Mouse (Mus musculus): ENCODE measurements around the gene Wwox.

The Wwox gene

DNA sequence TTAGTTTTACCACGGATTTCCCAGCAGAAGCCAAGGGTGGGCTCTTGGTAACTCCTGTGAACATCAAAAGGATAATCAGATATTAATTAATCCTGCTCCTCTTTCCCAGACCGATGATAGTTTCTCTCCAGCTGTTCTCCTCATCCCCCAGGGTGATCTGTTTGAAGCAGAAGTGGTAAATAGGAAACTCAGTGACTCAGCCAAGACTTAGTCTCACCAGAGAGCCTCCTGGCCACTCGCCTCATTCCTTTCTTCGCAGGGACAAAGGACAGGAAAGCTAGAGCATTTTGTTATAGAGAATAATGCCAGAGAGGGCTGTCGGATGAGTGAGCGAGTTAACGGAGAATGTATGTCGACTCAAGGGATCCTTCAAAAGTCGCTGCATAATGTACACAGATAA lies 798.1 kb downstream of the Wwox start:
- DNase-seq (ENCODE audit: low spot score) = no peak

DNA sequence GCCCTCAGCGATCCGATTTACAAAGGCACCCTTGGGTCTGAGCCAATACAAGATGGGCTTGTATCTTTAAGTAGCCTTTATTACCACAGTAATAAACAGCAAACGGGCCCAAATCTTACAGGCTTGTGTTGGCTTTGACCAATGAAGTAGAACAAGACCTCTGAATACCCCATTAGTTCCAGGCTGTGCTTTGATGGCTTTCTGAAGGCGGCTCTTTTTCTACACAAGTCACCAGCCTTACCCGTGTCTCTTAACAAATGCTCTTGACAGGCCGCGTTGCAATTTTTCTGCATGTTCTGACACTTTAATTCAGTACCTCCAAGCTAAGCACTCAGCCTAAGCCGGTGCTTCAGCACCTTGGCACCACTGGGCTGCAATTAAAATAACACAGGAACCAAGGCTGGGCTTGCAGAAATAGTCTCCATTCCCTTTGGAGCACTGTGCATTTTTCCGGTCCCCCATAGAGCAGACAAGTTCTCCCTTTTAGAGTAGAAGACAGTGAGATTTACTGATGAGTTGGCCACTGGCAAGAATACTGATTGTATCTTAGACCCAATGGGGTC lies 804.1 kb downstream of the Wwox start:
- no peak for DNase-seq (ENCODE audit: low spot score)

DNA sequence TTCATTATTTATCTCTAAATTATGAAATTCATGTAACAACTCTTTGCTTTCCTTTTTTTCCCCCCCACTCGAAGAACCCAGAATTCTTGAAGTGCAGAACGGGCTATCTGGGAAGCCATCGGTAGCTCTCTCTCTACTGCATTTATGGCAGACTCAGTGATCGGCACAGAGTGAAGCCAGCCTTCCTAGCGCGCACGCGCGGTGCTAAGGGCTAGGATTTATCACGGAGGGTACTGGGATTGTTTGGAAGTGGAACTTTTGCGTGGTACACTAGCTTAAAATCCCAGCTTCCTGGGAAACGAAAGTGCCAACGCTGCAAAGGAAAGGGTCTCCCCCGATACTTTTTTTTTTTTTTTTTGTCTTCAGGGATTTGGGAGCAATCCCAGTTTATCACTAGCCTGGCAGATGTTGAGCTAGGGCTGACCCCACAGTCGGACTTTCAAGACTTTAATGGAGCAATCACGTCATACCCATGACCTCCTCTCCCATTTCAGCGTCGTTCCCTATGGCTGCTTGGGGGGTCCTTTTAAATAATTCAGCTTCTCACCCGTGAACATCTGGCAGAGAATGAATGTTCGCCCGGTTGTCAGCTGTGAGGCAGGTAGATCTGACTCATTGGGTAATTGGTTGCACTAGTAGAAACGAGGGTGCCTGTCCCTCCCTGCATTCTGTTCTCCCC lies 810.4 kb downstream of the Wwox start:
- peak; percentile 17 for DNase-seq (ENCODE audit: low spot score)

DNA sequence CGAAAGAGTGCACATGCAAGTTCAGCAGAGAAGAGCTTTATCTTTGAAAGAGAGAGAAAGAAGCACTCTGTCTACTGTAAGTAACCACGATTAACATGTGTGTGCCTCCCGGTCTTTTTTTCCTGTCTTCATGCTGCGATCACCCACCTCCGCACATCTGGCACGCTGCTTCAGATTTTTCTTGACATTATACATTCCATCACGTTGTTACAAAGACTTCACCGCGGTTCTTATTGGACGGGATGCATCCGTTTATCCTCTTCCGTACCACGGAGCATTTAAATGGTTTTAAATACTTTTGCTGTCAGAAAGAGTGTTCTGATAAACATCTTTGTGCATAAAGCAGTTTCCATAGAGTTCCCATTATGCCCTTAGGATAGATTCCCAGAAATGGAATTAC lies 816.1 kb downstream of the Wwox start:
- no peak for DNase-seq (ENCODE audit: low spot score)

DNA sequence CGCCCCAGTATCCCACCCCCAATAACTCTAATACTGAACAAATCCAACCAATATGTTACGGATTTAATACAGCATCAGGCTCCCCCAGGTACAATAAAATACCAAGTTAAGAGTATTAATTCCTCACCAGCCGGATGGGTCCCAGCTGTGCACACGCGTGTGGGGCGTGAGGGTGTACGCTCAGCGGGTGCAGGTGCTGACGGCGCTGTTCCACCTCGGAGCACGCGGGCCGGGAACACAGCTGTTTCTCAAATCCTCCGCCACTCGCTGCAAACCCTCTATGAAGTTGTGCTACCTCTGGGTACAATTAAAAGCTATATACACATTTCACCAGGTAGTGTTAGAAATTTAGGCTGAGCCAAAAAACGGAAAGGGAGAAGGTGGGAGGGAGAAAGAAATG lies 818.0 kb downstream of the Wwox start:
- no peak for DNase-seq (ENCODE audit: low spot score)

DNA sequence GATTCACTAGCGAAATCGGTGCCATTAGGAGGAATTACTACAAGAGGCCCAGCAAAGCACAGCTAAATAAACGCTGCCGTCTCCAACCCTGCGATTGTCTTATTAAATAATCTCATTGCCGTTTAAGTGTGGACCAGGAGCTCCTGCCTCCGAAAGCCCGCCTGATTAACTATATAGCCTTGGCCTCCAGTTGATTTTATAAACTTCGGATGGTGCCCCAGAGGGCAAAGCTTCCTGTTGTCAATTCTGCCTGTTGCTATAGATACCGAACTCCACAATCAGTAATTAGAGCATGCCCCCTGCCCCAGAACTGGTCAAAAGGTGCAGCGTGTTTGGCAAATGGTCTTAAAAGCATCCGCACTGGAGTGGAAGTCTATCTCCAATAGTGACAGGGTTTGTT lies 820.4 kb downstream of the Wwox start:
- DNase-seq (ENCODE audit: low spot score) = no peak

DNA sequence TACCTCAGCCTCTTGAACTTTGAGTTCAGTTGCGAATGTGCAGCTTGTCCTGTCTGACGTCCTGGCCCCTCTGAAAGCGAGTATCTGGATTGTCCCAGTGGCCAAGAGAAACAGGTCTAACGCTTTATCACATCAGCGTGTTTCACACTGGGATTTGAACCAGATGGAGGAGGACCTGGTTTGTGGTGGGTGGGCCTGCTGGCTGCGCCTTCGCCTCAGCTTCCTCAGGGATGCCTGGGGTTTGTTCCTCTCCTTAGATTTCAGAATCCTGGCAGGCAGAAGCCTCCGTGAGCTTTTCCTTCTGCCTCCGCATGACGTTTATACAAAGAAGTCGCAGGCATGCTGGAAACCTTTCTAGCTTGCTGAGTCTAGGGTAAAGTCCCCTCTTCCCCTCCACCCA lies 827.7 kb downstream of the Wwox start:
- no peak for DNase-seq (ENCODE audit: low spot score)

DNA sequence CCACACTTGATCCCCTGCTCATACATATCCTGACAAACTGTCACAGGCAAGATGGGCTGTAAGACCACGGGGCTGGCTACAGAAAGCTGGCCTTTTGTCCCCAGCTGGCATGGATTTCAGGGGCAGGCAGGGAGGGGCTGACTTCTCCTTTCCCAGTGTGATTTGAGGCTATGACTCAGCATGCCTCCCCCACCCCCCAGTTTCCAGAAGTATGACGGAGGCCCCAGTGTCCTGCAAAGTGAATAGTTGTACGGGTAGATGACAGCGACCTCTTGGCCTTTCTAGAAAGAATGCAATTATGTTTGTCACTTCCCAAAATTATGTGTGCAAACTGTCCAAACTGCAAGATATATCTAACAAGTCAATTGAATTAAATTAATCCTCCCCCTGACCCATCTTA lies 830.1 kb downstream of the Wwox start:
- no peak for DNase-seq (ENCODE audit: low spot score)

DNA sequence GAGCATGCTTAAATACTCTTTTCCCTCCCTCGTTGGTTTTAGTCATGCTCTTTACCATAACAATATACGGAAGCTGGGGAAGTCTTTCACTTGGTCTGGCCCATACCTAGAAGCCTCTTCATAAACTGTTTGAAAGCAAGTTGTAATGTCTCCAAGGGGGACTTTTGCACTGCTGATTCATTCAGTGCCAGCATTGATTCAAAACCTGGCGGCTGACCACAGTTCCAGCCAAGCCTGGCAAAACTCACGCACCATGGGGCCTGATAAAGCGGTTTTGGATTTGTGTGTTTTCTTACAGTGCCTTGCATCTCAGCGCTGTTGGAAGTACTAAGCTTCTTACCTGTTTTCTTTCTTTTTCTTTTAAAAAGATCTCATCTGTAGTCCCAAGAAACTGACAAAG lies 834.5 kb downstream of the Wwox start:
- DNase-seq (ENCODE audit: low spot score) = no peak

DNA sequence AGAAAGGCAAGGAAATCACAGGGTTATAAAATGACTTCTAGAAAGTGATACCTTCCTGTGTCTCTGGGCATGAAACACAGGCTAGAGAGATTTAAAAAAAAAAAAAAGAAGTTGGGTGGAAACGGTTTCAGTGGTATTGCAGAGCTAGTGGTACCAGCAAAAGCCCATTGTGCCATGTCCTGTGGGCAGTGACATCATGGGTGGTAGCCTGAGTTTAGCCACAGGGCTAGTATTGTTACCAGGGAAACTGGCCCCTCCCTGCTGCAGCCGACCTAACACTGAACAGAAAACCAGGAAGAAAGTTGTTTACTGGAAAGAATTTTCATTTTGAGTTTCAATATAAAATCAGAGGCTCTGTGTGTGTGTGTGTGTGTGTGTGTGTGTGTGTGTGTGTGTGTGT lies 836.8 kb downstream of the Wwox start:
- DNase-seq (ENCODE audit: low spot score) = no peak

DNA sequence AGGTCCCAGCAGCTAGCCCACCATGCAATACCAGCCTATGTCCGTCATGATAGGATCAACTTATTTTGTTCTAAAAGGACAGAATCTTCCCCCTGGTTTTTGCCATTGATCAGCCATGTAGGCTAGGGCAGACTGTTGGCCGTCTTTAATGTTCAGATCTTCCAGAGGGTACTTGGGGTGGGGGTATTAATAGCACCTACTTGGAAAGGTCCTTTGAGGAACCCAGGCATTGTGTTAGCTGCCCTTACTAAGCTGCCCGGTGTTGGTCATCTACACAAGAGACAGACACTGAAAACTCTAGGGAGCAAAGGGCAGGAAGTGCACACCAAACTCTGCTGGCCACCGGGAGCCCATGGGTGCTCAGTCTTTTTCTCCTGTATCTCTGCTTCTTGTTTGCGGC lies 838.8 kb downstream of the Wwox start:
- DNase-seq (ENCODE audit: low spot score) = no peak

DNA sequence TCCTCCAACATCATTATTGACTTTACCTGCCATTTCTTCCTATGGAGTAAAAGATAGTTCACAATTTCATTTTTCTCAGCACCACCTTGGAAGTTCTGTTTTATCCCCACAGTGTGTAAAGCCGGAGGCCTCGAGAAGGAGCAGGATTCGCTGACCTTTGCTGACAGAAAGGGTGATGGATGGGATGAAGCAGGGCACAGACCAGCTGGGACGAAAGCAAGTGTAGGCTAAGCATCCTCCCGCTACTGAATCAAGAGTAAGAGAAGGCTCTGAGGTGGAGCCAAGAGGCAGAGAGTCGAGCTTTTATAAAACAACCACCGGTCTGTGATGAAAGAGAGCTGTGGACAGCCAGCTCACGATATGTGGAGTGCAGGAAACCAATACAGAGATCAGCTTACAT lies 850.8 kb downstream of the Wwox start:
- no peak for DNase-seq (ENCODE audit: low spot score)

DNA sequence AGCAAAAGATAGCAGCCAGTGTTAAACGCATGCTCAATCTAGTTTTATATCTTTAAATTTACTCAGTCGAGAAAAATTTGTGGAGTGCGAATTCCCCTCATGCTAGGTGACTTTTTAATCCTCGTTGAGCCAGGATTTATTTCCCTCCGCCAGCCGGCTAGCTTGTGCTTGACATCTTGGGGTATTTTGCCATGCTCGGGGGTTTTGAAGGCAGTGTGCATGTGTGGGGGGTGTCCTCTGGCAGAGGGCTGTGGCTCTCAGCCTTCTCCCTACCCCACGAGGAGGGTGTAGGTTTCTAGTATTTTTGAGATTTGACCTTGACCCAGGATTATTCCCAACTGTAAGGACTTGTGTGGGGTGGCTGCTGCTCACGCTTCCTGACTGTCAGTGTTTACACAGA lies 857.3 kb downstream of the Wwox start:
- DNase-seq (ENCODE audit: low spot score) = no peak

DNA sequence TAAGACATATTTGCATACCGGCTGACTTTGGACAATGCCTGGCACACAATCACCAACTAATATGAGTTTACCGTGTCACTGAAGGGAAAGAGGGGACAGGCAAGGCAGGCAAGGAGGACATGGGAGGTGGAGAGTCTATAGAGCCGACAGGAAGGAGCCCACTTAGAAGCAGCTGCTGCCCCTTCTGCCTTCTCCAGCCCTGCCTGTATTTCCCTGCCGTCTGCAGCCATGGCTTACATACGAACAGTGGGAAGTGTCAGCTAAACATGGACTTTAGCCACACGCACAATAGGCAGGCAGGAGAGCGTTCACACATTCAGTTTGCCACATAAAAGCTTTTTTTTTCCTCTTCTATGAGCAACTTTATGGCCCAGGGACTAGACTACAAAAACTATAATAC lies 863.0 kb downstream of the Wwox start:
- DNase-seq (ENCODE audit: low spot score) = no peak

DNA sequence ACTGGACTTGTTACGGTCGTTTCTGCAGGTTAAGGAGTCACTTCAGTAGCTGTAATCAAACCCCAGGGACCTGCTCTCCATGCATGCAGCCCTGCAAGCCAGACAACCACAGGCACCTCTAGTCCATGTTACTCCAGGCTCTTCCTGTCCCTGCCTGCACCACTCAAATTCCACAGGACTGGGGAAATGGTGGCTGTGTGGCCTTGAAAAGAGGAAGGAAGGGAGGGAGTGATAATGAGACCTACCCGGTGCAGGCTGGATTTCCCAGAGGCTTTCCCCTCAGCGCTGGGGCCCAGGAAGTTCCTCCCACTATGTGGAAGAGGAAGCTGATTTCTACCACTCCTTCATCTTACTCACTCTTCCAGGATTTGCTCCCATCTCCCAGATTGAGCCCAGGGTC lies 868.0 kb downstream of the Wwox start:
- DNase-seq (ENCODE audit: low spot score) = no peak

DNA sequence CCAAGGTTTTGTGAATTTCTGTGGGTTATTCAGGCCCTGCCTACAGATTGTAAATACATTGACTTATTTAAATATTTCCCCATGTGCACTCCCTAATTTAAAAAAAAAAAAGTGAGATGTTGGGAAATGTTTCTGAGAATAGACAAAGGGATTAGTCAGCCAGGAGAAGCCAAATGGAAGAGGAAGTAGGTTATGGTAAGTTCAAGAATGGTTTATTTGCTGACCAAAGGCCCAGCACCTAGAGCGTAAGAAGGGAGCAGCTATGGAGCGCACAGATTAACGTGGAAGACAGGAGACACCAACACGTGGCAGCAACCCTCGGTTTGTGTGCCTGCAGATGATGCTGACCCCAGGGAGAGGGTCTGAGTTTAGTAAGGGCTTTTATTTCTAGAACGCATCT lies 871.5 kb downstream of the Wwox start:
- no peak for DNase-seq (ENCODE audit: low spot score)

DNA sequence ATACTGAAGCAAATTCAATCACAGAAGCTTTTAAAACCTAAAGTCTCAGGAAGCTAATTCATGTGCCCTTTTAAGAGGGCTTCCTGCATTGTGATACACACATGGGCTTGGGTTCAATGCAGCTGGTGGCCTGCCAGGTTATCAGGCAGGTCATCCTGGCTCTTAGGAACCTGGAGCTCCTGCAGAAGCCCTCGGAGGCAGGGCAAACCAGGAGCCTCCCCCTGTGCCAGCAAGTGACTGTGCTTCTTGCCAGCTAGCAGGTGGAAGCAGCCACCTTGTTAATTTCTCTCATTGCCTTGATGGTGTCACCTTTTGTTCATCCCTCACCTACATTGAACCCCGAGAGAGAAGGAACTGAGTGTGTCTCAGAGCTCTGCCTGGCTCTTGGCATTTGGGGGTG lies 872.9 kb downstream of the Wwox start:
- DNase-seq (ENCODE audit: low spot score) = no peak

DNA sequence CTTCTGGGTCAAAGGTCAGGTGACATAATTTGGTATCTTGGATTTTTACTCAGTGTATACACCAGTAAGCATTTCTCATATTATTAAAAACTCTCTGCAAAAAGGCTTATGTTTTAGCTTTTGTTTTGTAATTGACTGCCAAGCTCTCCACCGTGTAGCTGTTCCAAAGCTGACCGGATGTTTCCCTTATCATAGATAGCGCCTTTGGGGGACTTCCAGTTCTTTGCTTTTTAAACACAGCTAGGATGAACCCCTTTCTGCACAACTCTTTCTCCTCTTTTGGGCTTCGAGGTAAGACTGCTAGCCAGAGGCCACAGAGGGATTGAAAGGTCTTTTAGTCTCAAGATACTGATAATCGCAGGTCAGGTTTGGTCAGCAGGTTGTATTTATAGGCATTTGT lies 883.0 kb downstream of the Wwox start:
- peak; percentile 10 for DNase-seq (ENCODE audit: low spot score)

DNA sequence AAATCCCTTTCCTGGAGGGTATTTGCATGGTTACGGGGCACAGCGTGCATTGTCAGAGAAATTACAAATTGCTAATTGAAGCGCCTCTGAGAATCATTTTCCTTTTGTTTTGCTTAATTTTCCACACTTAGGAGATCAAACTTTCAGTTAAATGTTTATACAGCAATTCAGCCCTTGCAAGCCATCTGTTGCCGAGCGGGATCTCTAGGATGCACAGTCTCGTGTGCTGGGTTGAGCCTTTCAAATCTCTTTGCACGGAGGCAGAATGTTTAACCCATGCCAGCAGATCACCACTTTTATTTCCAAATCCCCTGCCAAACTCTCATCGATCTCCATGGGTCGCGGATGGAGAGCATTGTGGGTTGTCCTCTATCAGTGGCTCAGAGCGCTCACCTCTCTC lies 891.2 kb downstream of the Wwox start:
- no peak for DNase-seq (ENCODE audit: low spot score)

DNA sequence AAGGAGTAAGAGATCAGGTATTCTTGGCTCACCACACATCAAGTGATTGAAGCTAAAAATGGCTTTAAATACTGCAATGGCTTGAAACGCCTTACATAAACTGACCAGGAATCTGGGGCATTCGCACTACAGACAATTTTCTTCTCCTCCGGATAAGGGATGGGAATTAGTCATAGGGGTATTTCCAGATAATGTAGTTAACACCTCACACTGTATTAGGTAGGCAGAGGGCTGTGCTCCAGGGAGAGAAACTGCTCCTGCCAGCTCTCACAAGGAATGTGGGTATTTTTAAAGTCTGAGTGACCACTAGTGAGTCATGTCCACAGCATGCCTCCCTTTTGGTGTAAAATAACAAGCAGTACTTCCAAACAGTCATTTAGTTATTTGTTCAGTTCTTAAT lies 894.5 kb downstream of the Wwox start:
- DNase-seq (ENCODE audit: low spot score) = no peak

DNA sequence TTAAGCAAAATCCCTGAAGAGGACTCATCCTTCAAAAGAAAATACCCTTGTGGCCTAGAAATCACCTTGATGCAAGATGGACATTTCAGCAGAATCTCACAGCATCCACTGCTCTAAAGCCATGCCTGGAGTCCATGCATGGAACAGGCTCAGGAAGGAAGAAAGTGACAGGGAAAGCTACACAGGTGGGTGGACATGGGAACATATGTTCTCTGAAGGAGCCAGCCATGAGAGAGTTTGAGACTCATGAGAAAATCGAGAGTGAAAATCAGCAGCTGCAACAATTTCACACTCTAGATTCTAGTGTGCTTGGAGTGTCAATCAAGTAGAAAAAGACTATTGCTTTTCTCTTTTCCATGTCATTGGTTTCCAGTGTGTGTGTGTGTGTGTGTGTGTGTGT lies 896.9 kb downstream of the Wwox start:
- DNase-seq (ENCODE audit: low spot score) = no peak

DNA sequence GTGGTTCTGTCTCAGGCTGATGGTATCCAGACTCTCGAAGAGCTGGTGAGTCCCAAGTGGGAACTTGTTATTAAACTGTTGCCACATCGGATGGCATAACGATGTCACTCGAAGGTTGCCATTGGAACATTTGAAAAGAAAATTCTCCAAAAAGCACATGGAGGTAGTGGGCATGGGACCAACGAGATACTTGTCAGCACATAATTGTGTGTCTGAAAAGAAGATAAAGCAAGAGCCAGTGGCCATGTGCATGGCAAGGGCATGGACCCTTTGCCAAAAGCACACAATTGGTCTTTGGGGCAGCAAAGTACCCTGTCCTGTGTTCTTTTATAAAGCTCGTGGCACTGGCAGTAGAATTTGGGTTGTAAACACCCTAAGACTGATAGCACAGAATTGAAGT lies 909.2 kb downstream of the Wwox start:
- no peak for DNase-seq (ENCODE audit: low spot score)

DNA sequence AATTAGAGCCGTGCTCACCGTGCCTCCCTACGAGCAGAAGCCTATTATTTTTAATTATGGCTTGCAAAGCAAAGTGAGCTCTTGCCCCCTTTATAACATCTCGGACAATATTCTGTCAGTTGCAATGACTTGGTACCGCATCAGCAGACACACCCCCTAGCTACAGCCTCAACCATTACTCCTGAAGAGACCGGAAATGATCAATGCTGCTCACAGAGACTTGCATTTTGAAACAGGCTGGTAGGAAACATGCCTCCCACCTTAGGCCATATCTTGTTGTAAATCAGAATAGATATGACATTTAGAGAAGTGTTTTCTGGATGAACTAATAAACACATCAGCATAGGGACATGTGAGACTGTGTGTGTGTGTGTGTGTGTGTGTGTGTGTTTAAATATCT lies 911.3 kb downstream of the Wwox start:
- DNase-seq (ENCODE audit: low spot score) = no peak

DNA sequence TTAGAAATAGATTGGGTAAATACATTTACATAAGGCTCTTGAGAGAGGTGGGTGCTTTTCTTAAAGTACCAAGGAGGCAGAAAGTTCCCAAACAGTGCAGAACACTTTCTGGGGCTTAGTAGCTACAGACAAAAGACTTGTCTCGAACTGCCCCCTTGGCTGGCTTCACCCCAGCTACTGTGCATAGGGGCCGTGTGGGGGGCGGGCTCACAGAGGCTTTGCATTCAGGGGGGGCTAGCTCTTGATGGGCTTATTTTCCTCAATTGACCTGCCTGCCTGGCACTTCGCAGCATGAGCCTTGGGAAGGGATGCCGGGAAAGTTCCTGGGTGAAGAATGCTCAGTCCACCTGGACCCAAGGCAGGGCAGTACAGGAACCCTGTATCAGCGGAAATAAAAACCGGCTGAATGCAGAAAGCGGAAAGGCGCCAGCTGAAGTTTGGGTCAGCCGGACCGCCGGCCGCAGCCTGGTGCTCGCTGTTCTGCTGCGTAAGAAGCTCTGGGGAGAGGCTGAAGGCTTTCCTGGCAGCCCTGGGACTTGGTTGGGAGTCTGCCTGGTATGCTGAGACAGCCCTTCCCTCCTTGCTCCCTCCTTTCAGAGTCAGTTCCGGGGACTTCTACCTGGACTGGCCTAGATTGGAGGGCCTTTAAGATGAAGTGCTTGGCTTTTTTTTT lies 918.3 kb downstream of the Wwox start:
- no peak for DNase-seq (ENCODE audit: low spot score)

Data from ovary, adult 18-20 months (tissue).